Mouse (Mus musculus) heart, adult 2 months (tissue): Measurements from ENCODE around the gene Camsap2. TPM values are rescaled to one million over a fixed set of nuclear protein-coding genes. Genes with fewer than 3 reads are reported as not detected.

ENCODE experiments used
- DNase-seq, 2 experiments: peaks; one replicate each; pipeline ENCODE4 v3.0.0; 2021
- H3K27ac ChIP-seq: fragments of 200-600 bp; 2 replicates; pipeline ENCODE4 v1.8.1; 2022
- H3K27me3 ChIP-seq: fragments of 200-500 bp; 2 replicates; pipeline ENCODE4 v1.6.1; 2012; ENCODE audit warnings: mild to moderate bottlenecking, low read length, inconsistent platforms, mixed read lengths; ENCODE audit not compliant: control insufficient read depth, insufficient read depth
- H3K36me3 ChIP-seq: fragments of 200-500 bp; 2 replicates; pipeline ENCODE4 v1.6.1; 2012; ENCODE audit warnings: low read length, inconsistent platforms; ENCODE audit not compliant: control insufficient read depth, insufficient read depth
- H3K4me1 ChIP-seq: fragments of 200-500 bp; 2 replicates; pipeline ENCODE4 v1.6.1; 2011; ENCODE audit warnings: low read length; ENCODE audit not compliant: control insufficient read depth, insufficient read depth
- H3K4me3 ChIP-seq: fragments of 200-600 bp; 2 replicates; pipeline ENCODE4 v1.8.1; 2022
- H3K79me2 ChIP-seq: fragments of 200-500 bp; replicated peaks from 2 replicates; pipeline ENCODE4 v1.6.1; 2012; ENCODE audit warnings: mild to moderate bottlenecking, inconsistent platforms, low read length, moderate library complexity, mixed read lengths; ENCODE audit not compliant: control insufficient read depth, insufficient read depth
- H3K9ac ChIP-seq: fragments of 200-500 bp; 2 replicates; pipeline ENCODE4 v1.6.1; 2012; ENCODE audit warnings: low read depth, mild to moderate bottlenecking, control low read depth, inconsistent platforms, low read length, mixed read lengths
- CTCF ChIP-seq: fragments of 200-600 bp; IDR thresholded peaks from 2 replicates; pipeline ENCODE4 v1.8.1; 2022; ENCODE audit warnings: antibody characterized with exemption, mild to moderate bottlenecking, moderate library complexity
- EP300 ChIP-seq: fragments of 200-500 bp; IDR thresholded peaks from 2 replicates; pipeline ENCODE4 v1.6.1; 2011; ENCODE audit warnings: low read depth, low read length, control low read depth; ENCODE audit not compliant: insufficient read depth
- POLR2A ChIP-seq: fragments of 200-500 bp; IDR thresholded peaks from 2 replicates; pipeline ENCODE4 v1.6.1; 2011; ENCODE audit warnings: mild to moderate bottlenecking, low read depth, low read length, control low read depth; ENCODE audit not compliant: insufficient read depth
- WGBS: fragments of 180-500 bp; shearing (Covaris S2); methylation state at CpG from one replicate; pipeline ENCODE4 v1.1.7; 2018; 5-methylcytosine and 5-hydroxymethylcytosine counted together
- intact Hi-C: fragments of 180-260 bp; cut with DNase I; formaldehyde crosslinking; loops from one replicate; pipeline ENCODE4 v1.15.1; 2025
- polyA plus RNA-seq: library from polyadenylated mRNA; depleted of rRNA; stranded (reverse); fragments of >200 nt; gene quantifications from 2 replicates; pipeline ENCODE4 v1.2.3, GENCODE M21; 2012
- total RNA-seq, 2 experiments: library from RNA; stranded (reverse); gene quantifications; 2 replicates each; pipeline ENCODE4 v1.2.3; 2021

Camsap2 gene
- total and polyA plus RNA-seq, 3 experiments: 4.3 to 21.3 (median 21.2) TPM

DNA sequence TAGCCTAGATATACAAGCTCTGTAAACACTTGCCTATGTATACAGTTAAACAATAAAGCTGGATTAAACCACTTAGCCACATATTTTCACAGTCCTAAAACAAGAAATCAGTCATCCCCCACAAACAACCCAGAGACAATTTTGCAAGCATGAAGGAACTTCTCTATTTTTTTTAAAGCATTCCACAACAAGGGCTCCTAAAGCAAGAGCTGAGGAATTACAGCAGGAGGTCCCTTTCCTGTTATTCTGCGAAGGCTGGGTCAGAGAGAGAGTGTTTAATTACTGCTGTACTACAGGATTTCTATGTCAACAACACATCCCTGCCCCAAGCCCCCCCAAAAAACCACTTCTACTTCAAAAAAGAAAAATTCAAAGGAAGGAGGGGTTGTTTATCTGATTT lies 1.6 kb downstream of the Camsap2 start:
- no peak for TF ChIP-seq EP300
- TF ChIP-seq POLR2A: no peak
- no peak for TF ChIP-seq CTCF
- no peak for DNase-seq
- H3K27ac ChIP-seq: peak overlapping the region; percentile 99
- H3K4me3 ChIP-seq: peak overlapping the region; percentile 68
- peaks cover 5% of the 10 kb centered on the region for H3K4me1 ChIP-seq
- H3K36me3 ChIP-seq: no peaks in the 10 kb centered on the region; the same call in 1 of the 2 replicates
- H3K9ac ChIP-seq: no peak overlapping the region
- intact Hi-C loops: loop anchor here (2.0 kb wide), 1 partner anchor 17 kb away; no protein-coding TSS in a partner anchor
- 5% methylated on average over 1 of the region's 1 CpGs for WGBS
- peaks cover 8% of the 10 kb centered on the region for H3K79me2 ChIP-seq
- H3K27me3 ChIP-seq: no peaks in the 10 kb centered on the region

- H3K36me3 ChIP-seq: no peaks in the 10 kb centered on the region; the same call in 1 of the 2 replicates
- peaks cover 8% of the 10 kb centered on the region for H3K79me2 ChIP-seq
- peak overlapping the region; percentile 16; the same call in 1 of the 2 replicates for H3K9ac ChIP-seq
- no peak for TF ChIP-seq CTCF
- no peak for TF ChIP-seq POLR2A
- TF ChIP-seq EP300: no peak
- H3K4me1 ChIP-seq: peaks cover 5% of the 10 kb centered on the region
- intact Hi-C loops: loop anchor here (2.0 kb wide), 1 partner anchor 17 kb away; no protein-coding TSS in a partner anchor
- WGBS: 19% methylated on average over 7 of the region's 7 CpGs
- H3K4me3 ChIP-seq: peak overlapping the region; percentile 8; the same call in 1 of the 2 replicates
- H3K27me3 ChIP-seq: no peaks in the 10 kb centered on the region
- no peak overlapping the region for H3K27ac ChIP-seq
- DNase-seq: peak in 1 of 2 experiments; percentile 30
Measured at GRCm38 (mm10) chr1:136343727-136344126, 2.2 kb downstream of the Camsap2 start.

GRCm38 (mm10) chr1:136340541-136340940 lies 5.4 kb downstream of the Camsap2 start:
- H3K79me2 ChIP-seq: peaks cover 8% of the 10 kb centered on the region
- H3K27me3 ChIP-seq: no peaks in the 10 kb centered on the region
- H3K36me3 ChIP-seq: no peaks in the 10 kb centered on the region; the same call in 1 of the 2 replicates
- H3K4me1 ChIP-seq: peaks cover 5% of the 10 kb centered on the region
- TF ChIP-seq EP300 (no peak), CTCF (peak; percentile 63)
- intact Hi-C loops: no loop called here
- H3K27ac ChIP-seq: no peak overlapping the region
- 82% methylated on average over 3 of the region's 3 CpGs for WGBS
- no peak for DNase-seq
- no peak overlapping the region for H3K9ac ChIP-seq
- H3K4me3 ChIP-seq: no peak overlapping the region

- DNase-seq: no peak
- TF ChIP-seq POLR2A (no peak), CTCF (no peak), EP300 (no peak)
- intact Hi-C loops: no loop called here
- H3K4me1 ChIP-seq: peaks cover 5% of the 10 kb centered on the region
- 82% methylated on average over 10 of the region's 10 CpGs for WGBS
- peaks cover 6% of the 10 kb centered on the region for H3K79me2 ChIP-seq
- H3K36me3 ChIP-seq: no peaks in the 10 kb centered on the region; the same call in 1 of the 2 replicates
- H3K4me3 ChIP-seq: no peak overlapping the region
- no peak overlapping the region for H3K27ac ChIP-seq
- no peaks in the 10 kb centered on the region for H3K27me3 ChIP-seq
- H3K9ac ChIP-seq: no peak overlapping the region
Measured at GRCm38 (mm10) chr1:136334743-136335142, 11.2 kb downstream of the Camsap2 start.

GRCm38 (mm10) chr1:136333512-136333911 lies 12.4 kb downstream of the Camsap2 start:
- H3K36me3 ChIP-seq: no peaks in the 10 kb centered on the region; the same call in 1 of the 2 replicates
- TF ChIP-seq EP300 (no peak), POLR2A (no peak), CTCF (no peak)
- DNase-seq: no peak
- H3K4me1 ChIP-seq: peaks cover 5% of the 10 kb centered on the region
- H3K27me3 ChIP-seq: no peaks in the 10 kb centered on the region
- no peak overlapping the region for H3K9ac ChIP-seq
- no peak overlapping the region for H3K27ac ChIP-seq
- H3K79me2 ChIP-seq: peaks cover 10% of the 10 kb centered on the region
- WGBS: 78% methylated on average over 3 of the region's 3 CpGs
- intact Hi-C loops: no loop called here
- H3K4me3 ChIP-seq: no peak overlapping the region

DNA sequence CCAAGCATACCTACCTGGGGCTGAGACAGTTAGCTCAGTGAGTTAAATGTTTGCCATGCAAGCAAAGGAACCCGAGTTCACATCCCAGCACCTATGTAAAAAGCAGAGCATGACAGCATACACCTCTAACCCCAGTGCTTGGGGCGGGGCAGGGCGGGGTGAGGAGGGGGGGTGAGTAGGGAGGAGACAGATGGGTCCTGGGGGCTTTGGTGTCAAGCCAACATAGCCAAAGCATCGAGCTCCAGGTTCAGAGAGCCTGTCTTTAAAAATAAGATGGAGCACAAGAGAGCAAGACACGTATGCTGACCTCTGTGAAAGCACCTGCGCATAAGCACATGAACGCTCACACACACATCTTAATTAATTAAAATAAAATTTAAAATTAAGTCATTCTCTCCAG lies 12.8 kb downstream of the Camsap2 start:
- TF ChIP-seq CTCF (no peak), POLR2A (no peak), EP300 (no peak)
- Histone ChIP-seq H3K27ac (no peak overlapping the region), H3K27me3 (no peaks in the 10 kb centered on the region), H3K36me3 (no peaks in the 10 kb centered on the region; the same call in 1 of the 2 replicates), H3K9ac (no peak overlapping the region), H3K79me2 (peaks cover 11% of the 10 kb centered on the region), H3K4me3 (no peak overlapping the region), H3K4me1 (peaks cover 5% of the 10 kb centered on the region)
- DNase-seq: no peak
- intact Hi-C loops: no loop called here
- WGBS: 91% methylated on average over 7 of the region's 7 CpGs
